20 mouse cellular contexts compared by ENCODE assay signal in the genomic region with DNA sequence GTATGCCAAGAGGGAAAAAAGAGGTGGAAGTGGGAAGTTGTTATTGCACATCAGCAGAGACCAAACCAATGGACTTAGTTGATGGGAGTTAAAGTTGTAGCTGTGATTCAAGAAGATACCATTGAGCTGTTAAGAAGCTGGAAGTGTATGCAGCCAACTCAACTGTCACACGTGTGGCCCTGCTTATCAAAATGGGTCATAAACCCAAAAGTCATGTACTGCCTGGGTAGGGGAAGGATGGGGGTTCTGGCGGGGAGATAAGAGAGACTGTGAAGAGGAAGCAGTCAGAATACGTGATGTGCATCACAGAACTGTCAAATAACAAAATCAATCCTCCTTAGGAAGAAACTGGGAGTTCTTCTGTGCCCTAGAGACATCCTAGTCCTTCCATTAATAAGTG. TPM values are rescaled to one million over a fixed set of nuclear protein-coding genes. Genes with fewer than 3 reads are reported as not detected.
DNase-seq lines count a peak whose midpoint lies in the region; ATAC-seq lines count a peak whose summit lies in the region.
"Had no signal": no experiment of that assay in that cellular context is flagged by ENCODE, and none has a peak within 500 bp of the region (broad histone marks: within the 10 kb centered on the region; RNA-seq: fewer than 3 reads in every experiment).

No protein-coding gene starts in this region.

- H3K27me3 ChIP-seq in liver, embryonic 11.5 days (replicated peaks; ENCODE audit: control insufficient read depth, insufficient read depth, low read length) = no peaks in the 10 kb centered on the region
- H3K27me3 ChIP-seq in liver, embryonic 15.5 days = no peaks in the 10 kb centered on the region
- H3K27me3 ChIP-seq: embryonic facial prominence, embryonic 12.5 days; forebrain, embryonic 15.5 days; heart, embryonic 13.5 days; hindbrain, embryonic 15.5 days; neural tube, embryonic 13.5 days had no signal

- H3K36me3 ChIP-seq in liver, embryonic 11.5 days (ENCODE audit: control insufficient read depth, insufficient read depth, low read length) = peaks cover 3% of the 10 kb centered on the region; the same call in 1 of the 2 replicates
- H3K36me3 ChIP-seq in liver, embryonic 15.5 days (replicated peaks) = peaks cover 7% of the 10 kb centered on the region
- H3K36me3 ChIP-seq: forebrain, embryonic 15.5 days; hindbrain, embryonic 15.5 days; midbrain, embryonic 10.5 days; neural tube, embryonic 13.5 days had no signal

- no peak overlapping the region for H3K4me2 ChIP-seq in liver, embryonic 11.5 days
- no peak overlapping the region for H3K4me2 ChIP-seq in liver, embryonic 15.5 days
- H3K4me2 ChIP-seq: embryonic facial prominence, embryonic 12.5 days; forebrain, embryonic 15.5 days; heart, embryonic 13.5 days; hindbrain, embryonic 15.5 days; neural tube, embryonic 13.5 days had no signal

- 0 out of 2 replicates have a peak, but pooled peaks cover 2% of the 10 kb centered on the region for H3K9me3 ChIP-seq in liver, embryonic 11.5 days (ENCODE audit: control insufficient read depth, low read length)
- no peaks in the 10 kb centered on the region for H3K9me3 ChIP-seq in liver, embryonic 15.5 days (replicated peaks)
- H3K9me3 ChIP-seq: forebrain, embryonic 15.5 days; hindbrain, embryonic 15.5 days; midbrain, embryonic 10.5 days; neural tube, embryonic 13.5 days had no signal

- WGBS in liver, embryonic 11.5 days = 37% methylated on average over 3 of the region's 3 CpGs
- 25% methylated on average over 3 of the region's 3 CpGs for WGBS in liver, embryonic 15.5 days (ENCODE audit: insufficient replicate concordance)

- peak; percentile 60 for ATAC-seq in liver, embryonic 11.5 days (replicated peaks; ENCODE audit: low FRiP score)
- peak; percentile 60 for ATAC-seq in common myeloid progenitor, adult 5-6 weeks (replicated peaks; ENCODE audit: low read depth, poor library complexity, severe bottlenecking)
- peak; percentile 51; the same call in 1 of the 2 replicates for ATAC-seq in liver, embryonic 15.5 days (ENCODE audit: insufficient read depth)
- ATAC-seq: forebrain, embryonic 15.5 days; intestine, postnatal 0 days had no signal

- no peak overlapping the region for H3K4me3 ChIP-seq in liver, embryonic 11.5 days (ENCODE audit: low read depth, low read length)
- no peak overlapping the region for H3K4me3 ChIP-seq in liver, embryonic 15.5 days (replicated peaks)
- H3K4me3 ChIP-seq: embryonic facial prominence, embryonic 12.5 days; erythroblast, embryonic 14.5 days; forebrain, embryonic 15.5 days; heart, embryonic 13.5 days; hindbrain, embryonic 15.5 days; midbrain, embryonic 10.5 days; neural tube, embryonic 13.5 days had no signal

- no peak overlapping the region for H3K27ac ChIP-seq in liver, embryonic 11.5 days (ENCODE audit: low read depth, low read length)
- no peak overlapping the region for H3K27ac ChIP-seq in liver, embryonic 15.5 days (replicated peaks)
- H3K27ac ChIP-seq: embryonic facial prominence, embryonic 12.5 days; forebrain, embryonic 15.5 days; heart, embryonic 13.5 days; hindbrain, embryonic 15.5 days; midbrain, embryonic 10.5 days; neural tube, embryonic 13.5 days had no signal

- no peak overlapping the region for H3K9ac ChIP-seq in liver, embryonic 11.5 days (ENCODE audit: low read depth, low read length)
- no peak overlapping the region for H3K9ac ChIP-seq in liver, embryonic 15.5 days
- H3K9ac ChIP-seq: embryonic facial prominence, embryonic 12.5 days; forebrain, embryonic 15.5 days; heart, embryonic 13.5 days; hindbrain, embryonic 15.5 days; neural tube, embryonic 13.5 days had no signal

- 0 out of 2 replicates have a peak, but pooled peaks cover 3% of the 10 kb centered on the region for H3K4me1 ChIP-seq in liver, embryonic 11.5 days (replicated peaks; ENCODE audit: control insufficient read depth, insufficient read depth, low read length)
- peaks cover 18% of the 10 kb centered on the region for H3K4me1 ChIP-seq in liver, embryonic 15.5 days (replicated peaks)
- H3K4me1 ChIP-seq: forebrain, embryonic 15.5 days; hindbrain, embryonic 15.5 days; midbrain, embryonic 10.5 days; neural tube, embryonic 13.5 days had no signal

- no peak for DNase-seq in liver, embryonic 11.5 days (ENCODE audit: low spot score)
- no peak for DNase-seq in liver
- peak; percentile 64 for DNase-seq in naive thymus-derived CD4-positive, alpha-beta T cell, adult 2 months (ENCODE audit: low read depth)
- no peak for DNase-seq in heart, adult 11 months
- DNase-seq in urinary bladder, postnatal 36 days (ENCODE audit: low spot score in 2 of 2) = no peak
- DNase-seq in frontal cortex, postnatal 14 days (ENCODE audit: low spot score in 2 of 2) = no peak
- DNase-seq: adrenal gland, adult 8-10 months; cerebellum, adult 9-10 months; lung, postnatal 14 days; thymus, postnatal 36 days had no signal

RNA-seq across cellular contexts. Expression of gene Tgfbr2, which starts 15.1 kb away (rescaled TPM):
- 9.5 and 10.5 TPM in 2 replicates for polyA plus RNA-seq in liver, embryonic 11.5 days (2014; fragmentation: Nextera tagmentation; extraction: Ambion mirVana)
- 15.4 and 19.1 TPM in 2 replicates for total RNA-seq in common myeloid progenitor, adult 5-6 weeks (2017)
- polyA plus RNA-seq in liver, embryonic 15.5 days (2015; fragmentation: Nextera tagmentation; extraction: Ambion mirVana) = 6.5 and 6.6 TPM in 2 replicates
